Mouse (Mus musculus) liver, embryonic 11.5 days (tissue): ENCODE measurements around the gene Ptprt. TPM values are rescaled to one million over a fixed set of nuclear protein-coding genes. Genes with fewer than 3 reads are reported as not detected.

Experiments
- ATAC-seq: fragments of 200-750 bp; cut with Nextera tagmentation; replicated peaks from 2 replicates; pipeline ENCODE4 v1.8.0; 2017; ENCODE audit warnings: moderate number of reproducible peaks, mild to moderate bottlenecking, moderate TSS enrichment, moderate library complexity; ENCODE audit not compliant: low FRiP score
- DNase-seq: peaks from one replicate; pipeline ENCODE4 v3.0.0-alpha.2; 2017; ENCODE audit warnings: low spot score
- H3K27ac ChIP-seq: fragments of 300-500 bp; sonication (generic); 2 replicates; pipeline ENCODE4 v1.5.1; 2014; ENCODE audit warnings: mild to moderate bottlenecking, low read depth, low read length, control low read depth
- H3K27me3 ChIP-seq: fragments of 300-500 bp; sonication (generic); replicated peaks from 2 replicates; pipeline ENCODE4 v1.6.1; 2014; ENCODE audit warnings: low read length, mixed read lengths; ENCODE audit not compliant: control insufficient read depth, insufficient read depth
- H3K36me3 ChIP-seq: fragments of 300-500 bp; sonication (generic); 2 replicates; pipeline ENCODE4 v1.6.1; 2014; ENCODE audit warnings: mild to moderate bottlenecking, low read length, moderate library complexity, mixed read lengths; ENCODE audit not compliant: control insufficient read depth, insufficient read depth
- H3K4me1 ChIP-seq: fragments of 300-500 bp; sonication (generic); replicated peaks from 2 replicates; pipeline ENCODE4 v1.6.1; 2014; ENCODE audit warnings: low read length, mixed read lengths; ENCODE audit not compliant: control insufficient read depth, insufficient read depth
- H3K4me2 ChIP-seq: fragments of 300-500 bp; sonication (generic); 2 replicates; pipeline ENCODE4 v1.6.1; 2014; ENCODE audit warnings: mild to moderate bottlenecking, control low read depth, moderate library complexity
- H3K4me3 ChIP-seq: fragments of 300-500 bp; sonication (generic); 2 replicates; pipeline ENCODE4 v1.5.1; 2014; ENCODE audit warnings: low read depth, low read length, control low read depth
- H3K9ac ChIP-seq: fragments of 300-500 bp; sonication (generic); 2 replicates; pipeline ENCODE4 v1.6.1; 2014; ENCODE audit warnings: low read depth, low read length, control low read depth
- H3K9me3 ChIP-seq: fragments of 300-500 bp; sonication (generic); 2 replicates; pipeline ENCODE4 v1.6.1; 2016; ENCODE audit warnings: low read length, inconsistent platforms, mixed read lengths; ENCODE audit not compliant: control insufficient read depth
- WGBS: fragments of 180-500 bp; shearing (Covaris S2); extraction: QIAGEN DNeasy Blood & Tissue Kit; methylation state at CpG from one replicate; pipeline ENCODE4 v1.1.7; 2014; 5-methylcytosine and 5-hydroxymethylcytosine counted together
- polyA plus RNA-seq: library from polyadenylated mRNA; unstranded; fragments of >200 nt; fragmentation: Nextera tagmentation; extraction: Ambion mirVana; gene quantifications from 2 replicates; pipeline ENCODE4 v1.2.1, GENCODE M21; 2014

Gene Ptprt
- polyA plus RNA-seq, 1 experiment from 2014 or later = 0.34 TPM

DNA sequence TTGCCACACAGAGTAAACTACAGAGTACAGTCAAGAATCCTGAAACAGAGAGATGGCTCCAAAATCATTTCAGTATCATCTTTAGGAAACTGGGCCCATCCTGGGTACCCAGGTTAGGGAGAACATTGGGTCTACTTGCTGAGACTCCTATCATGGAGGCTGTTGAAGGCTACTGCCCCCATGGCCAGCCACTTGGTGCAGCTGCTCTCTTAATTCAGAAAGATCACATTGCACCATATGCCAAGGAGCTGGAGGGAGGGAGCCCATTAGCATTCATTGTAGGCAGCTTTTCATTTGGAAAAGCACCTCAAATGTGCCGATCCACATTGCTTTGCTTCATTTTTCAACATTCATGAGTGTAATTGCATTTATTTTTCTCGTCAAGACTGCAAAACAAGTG lies 319.1 kb downstream of the Ptprt start:
- DNase-seq = no peak
- 58% methylated on average over 2 of the region's 2 CpGs for WGBS
- Histone ChIP-seq H3K36me3 (no peaks in the 10 kb centered on the region), H3K9me3 (no peaks in the 10 kb centered on the region), H3K27me3 (no peaks in the 10 kb centered on the region), H3K4me2 (no peak overlapping the region), H3K4me3 (no peak overlapping the region), H3K27ac (no peak overlapping the region), H3K4me1 (no peaks in the 10 kb centered on the region), H3K9ac (no peak overlapping the region)
- no peak for ATAC-seq

- Histone ChIP-seq H3K27ac (no peak overlapping the region), H3K36me3 (no peaks in the 10 kb centered on the region), H3K27me3 (no peaks in the 10 kb centered on the region), H3K9me3 (no peaks in the 10 kb centered on the region), H3K9ac (no peak overlapping the region), H3K4me3 (no peak overlapping the region), H3K4me2 (no peak overlapping the region), H3K4me1 (no peaks in the 10 kb centered on the region)
- 62% methylated on average over 1 of the region's 1 CpGs for WGBS
- ATAC-seq (no peak), DNase-seq (no peak)
Observed at GRCm38 (mm10) chr2:162340231-162340630, 320.7 kb downstream of the Ptprt start.

- no peak overlapping the region for H3K9ac ChIP-seq
- H3K36me3 ChIP-seq = no peaks in the 10 kb centered on the region
- no peak overlapping the region for H3K4me3 ChIP-seq
- 78% methylated on average over 5 of the region's 5 CpGs for WGBS
- H3K4me1 ChIP-seq = no peaks in the 10 kb centered on the region
- H3K9me3 ChIP-seq = no peaks in the 10 kb centered on the region
- H3K4me2 ChIP-seq = no peak overlapping the region
- ATAC-seq = no peak
- no peaks in the 10 kb centered on the region for H3K27me3 ChIP-seq
- H3K27ac ChIP-seq = no peak overlapping the region
- DNase-seq = no peak
Observed at GRCm38 (mm10) chr2:162332066-162332683, 328.8 kb downstream of the Ptprt start.

GRCm38 (mm10) chr2:162329430-162329829 lies 331.5 kb downstream of the Ptprt start:
- Histone ChIP-seq H3K9ac (no peak overlapping the region), H3K36me3 (no peaks in the 10 kb centered on the region), H3K27ac (no peak overlapping the region), H3K4me2 (no peak overlapping the region), H3K4me3 (no peak overlapping the region), H3K4me1 (no peaks in the 10 kb centered on the region), H3K27me3 (no peaks in the 10 kb centered on the region), H3K9me3 (no peaks in the 10 kb centered on the region)
- DNase-seq (no peak), ATAC-seq (no peak)
- WGBS = 90% methylated on average over 9 of the region's 9 CpGs

DNA sequence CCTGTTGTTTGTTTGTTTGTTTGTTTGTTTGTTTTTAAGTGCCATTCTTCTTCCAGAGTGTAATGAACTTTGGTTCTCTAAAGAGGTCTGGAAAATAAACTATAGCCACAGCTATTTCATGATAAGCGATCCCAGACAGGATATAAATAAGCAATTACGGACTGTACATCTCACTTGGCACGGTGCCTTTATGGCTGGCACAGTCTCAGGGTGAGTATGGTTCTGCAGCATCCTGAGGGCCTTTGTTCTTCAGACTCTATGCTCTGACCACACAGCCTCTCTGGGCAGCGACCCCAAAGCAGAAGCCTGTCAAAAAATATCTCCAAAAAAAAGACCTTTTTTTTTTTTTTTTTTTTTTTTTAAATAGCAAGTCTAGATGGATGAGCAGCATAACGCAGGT lies 338.5 kb downstream of the Ptprt start:
- no peak overlapping the region for H3K27ac ChIP-seq
- no peaks in the 10 kb centered on the region for H3K9me3 ChIP-seq
- no peaks in the 10 kb centered on the region for H3K27me3 ChIP-seq
- no peaks in the 10 kb centered on the region for H3K36me3 ChIP-seq
- H3K4me3 ChIP-seq = no peak overlapping the region
- DNase-seq = no peak
- no peak for ATAC-seq
- WGBS = 77% methylated on average over 5 of the region's 5 CpGs
- no peaks in the 10 kb centered on the region for H3K4me1 ChIP-seq
- H3K9ac ChIP-seq = no peak overlapping the region
- H3K4me2 ChIP-seq = no peak overlapping the region

- Histone ChIP-seq H3K27me3 (no peaks in the 10 kb centered on the region), H3K4me3 (no peak overlapping the region), H3K9me3 (no peaks in the 10 kb centered on the region), H3K4me2 (no peak overlapping the region), H3K27ac (no peak overlapping the region), H3K4me1 (no peaks in the 10 kb centered on the region), H3K9ac (no peak overlapping the region), H3K36me3 (no peaks in the 10 kb centered on the region)
- ATAC-seq (no peak), DNase-seq (no peak)
- WGBS = 81% methylated on average over 2 of the region's 2 CpGs
Observed at GRCm38 (mm10) chr2:162307996-162308395, 353.0 kb downstream of the Ptprt start.

- no peaks in the 10 kb centered on the region for H3K36me3 ChIP-seq
- no peaks in the 10 kb centered on the region for H3K4me1 ChIP-seq
- no peak overlapping the region for H3K4me2 ChIP-seq
- no peak overlapping the region for H3K4me3 ChIP-seq
- no peak for DNase-seq
- 88% methylated on average over 2 of the region's 2 CpGs for WGBS
- no peak overlapping the region for H3K9ac ChIP-seq
- no peak for ATAC-seq
- no peak overlapping the region for H3K27ac ChIP-seq
- H3K9me3 ChIP-seq = peaks cover 3% of the 10 kb centered on the region
- H3K27me3 ChIP-seq = no peaks in the 10 kb centered on the region
Observed at GRCm38 (mm10) chr2:162294070-162294469, 366.9 kb downstream of the Ptprt start.

- Histone ChIP-seq H3K4me3 (no peak overlapping the region), H3K9ac (no peak overlapping the region), H3K4me1 (no peaks in the 10 kb centered on the region), H3K27me3 (no peaks in the 10 kb centered on the region), H3K9me3 (no peaks in the 10 kb centered on the region), H3K4me2 (no peak overlapping the region), H3K27ac (no peak overlapping the region), H3K36me3 (no peaks in the 10 kb centered on the region)
- no peak for DNase-seq
- 80% methylated on average over 4 of the region's 4 CpGs for WGBS
- no peak for ATAC-seq
Observed at GRCm38 (mm10) chr2:162282606-162283005, 378.3 kb downstream of the Ptprt start.

DNA sequence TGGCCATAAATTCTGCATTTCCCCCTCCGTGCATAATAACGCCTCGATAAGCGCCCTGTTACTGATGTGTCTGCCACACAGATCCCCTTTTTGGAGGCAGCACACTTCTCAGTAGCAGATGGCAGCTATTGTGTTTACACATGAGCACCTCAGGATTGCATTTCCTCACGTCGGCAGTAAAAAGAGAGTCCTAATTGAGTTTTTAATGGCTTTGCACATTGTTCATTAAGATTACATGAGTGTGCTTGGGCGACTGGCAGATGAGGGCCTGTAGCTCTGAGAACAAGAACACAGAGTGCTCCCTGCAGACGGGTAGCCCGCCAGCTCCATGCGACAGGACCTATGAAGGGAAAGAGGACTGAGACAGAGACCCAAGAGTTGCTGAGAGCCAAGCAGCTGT lies 378.8 kb downstream of the Ptprt start:
- ATAC-seq (no peak), DNase-seq (no peak)
- H3K9ac ChIP-seq = no peak overlapping the region
- no peaks in the 10 kb centered on the region for H3K27me3 ChIP-seq
- no peaks in the 10 kb centered on the region for H3K4me1 ChIP-seq
- H3K27ac ChIP-seq = no peak overlapping the region
- WGBS = 81% methylated on average over 10 of the region's 10 CpGs
- no peaks in the 10 kb centered on the region for H3K9me3 ChIP-seq
- H3K4me3 ChIP-seq = no peak overlapping the region
- H3K36me3 ChIP-seq = no peaks in the 10 kb centered on the region
- no peak overlapping the region for H3K4me2 ChIP-seq
